Mouse (Mus musculus) cerebellum, postnatal 14 days (tissue): ENCODE measurements around the gene Rbfox1.
A peak's percentile ranks its signal among the peaks of the same experiment; 100 is the strongest.

Experiments
- DNase-seq, 2 experiments: peaks; one replicate each; pipeline ENCODE4 v3.0.0; 2021; ENCODE audit warnings: mixed read lengths in 2 of 2

The Rbfox1 gene

DNA sequence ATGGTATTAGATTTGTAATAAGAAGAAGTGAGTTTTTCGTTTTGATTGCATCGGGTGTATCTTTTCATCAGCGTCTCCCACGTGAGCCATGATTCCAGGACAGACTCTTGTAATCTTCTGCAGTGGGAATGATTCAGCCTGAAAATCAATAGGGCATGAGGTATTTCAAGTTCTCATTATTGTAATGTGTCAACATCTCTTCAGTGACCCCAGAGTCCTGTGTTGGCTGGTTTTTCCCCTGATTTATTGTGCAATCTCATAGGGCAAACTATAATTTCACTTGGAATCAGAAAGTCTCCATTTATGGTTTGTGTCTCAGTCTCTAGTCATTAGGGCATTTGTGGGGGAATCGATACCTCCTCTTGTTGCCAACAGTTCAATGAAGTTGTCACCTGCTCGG is 481.5 kb downstream of the Rbfox1 start:
- DNase-seq = no peak

DNA sequence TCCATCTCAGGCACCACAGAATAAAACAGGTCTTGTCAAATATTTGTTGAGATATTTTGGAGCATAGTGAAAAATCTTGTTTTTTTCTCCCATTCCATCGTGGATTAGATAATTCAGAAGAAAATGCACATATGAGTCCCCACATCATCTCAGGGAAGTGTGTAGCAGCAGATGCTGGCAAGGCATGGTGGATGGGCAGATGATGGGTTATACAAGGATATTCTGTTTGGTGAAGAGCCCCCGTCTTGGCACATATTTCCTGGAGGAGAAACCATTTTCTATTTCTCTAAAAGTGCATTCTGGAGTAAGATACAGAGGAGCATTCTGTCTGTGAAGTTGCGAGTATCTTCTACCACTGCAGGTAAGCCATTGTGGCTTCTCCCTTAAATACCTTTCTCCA is 495.8 kb downstream of the Rbfox1 start:
- DNase-seq = no peak

DNA sequence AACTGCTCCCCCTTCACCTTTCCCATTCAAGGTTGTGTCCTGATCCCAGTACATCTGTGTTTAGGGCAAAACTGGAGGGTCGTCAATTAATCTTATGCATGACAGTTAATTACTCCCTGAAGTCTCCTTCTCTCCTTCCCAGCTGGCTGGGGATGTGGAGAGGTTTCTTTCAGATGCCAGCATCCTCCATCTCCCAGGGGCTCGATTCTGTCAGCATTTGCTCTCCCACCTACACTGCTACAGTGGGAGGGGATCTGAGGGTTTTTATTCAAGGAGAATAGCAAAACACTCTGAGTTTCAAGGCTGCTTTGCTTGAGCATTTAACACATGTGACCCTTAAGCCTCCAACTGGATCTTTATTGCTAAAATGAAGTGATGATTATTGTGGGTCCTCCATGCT is 496.4 kb downstream of the Rbfox1 start:
- no peak for DNase-seq

DNA sequence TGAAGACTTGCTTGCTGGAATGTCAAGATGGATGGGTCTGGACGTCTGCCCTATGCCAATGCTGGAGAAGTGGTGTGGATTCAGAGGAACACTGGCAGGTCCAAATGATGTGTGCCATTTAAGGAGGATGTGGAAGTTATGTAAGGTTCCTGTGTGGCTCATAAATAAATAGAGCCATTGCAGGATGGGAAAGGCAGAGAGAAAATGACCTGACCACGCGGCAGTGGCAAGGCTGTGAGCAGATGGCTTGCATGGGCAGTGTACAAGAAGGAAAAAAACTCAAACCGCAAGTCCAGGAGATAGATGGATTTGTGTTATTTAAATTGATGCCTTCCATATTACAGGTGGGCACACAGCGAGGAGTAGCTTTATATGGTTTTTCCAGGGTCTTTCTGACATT is 497.6 kb downstream of the Rbfox1 start:
- no peak for DNase-seq

DNA sequence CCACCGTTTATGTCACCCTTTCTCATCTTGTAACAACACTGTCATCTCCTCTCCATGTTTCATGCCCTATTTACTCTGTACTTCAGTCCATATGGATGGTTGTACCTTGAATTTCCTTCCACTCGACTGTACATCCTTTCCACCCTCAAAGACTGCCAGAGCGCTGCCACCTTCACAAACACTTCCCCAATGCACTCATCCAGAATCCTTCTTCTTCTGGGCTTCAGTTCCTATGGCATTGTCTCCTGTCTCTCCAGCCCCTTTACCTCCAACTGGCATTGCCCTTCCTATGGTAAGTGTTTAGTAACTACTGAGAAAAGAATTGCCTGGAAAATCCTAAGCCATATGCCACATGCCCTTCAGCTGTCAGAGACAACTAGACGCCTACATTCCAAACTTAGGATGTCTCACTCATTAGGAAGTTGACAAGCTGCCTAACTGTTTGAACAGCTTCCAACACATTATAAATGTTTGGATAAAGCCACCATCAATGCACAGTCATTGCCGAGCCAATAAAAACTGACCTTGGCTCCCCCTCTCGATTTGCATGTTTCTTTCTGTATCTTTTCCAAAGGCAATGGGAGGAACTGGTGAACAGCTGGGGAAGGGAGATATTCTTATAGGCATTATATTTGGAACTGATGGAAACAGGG is 505.2 kb downstream of the Rbfox1 start:
- DNase-seq = peak; percentile 18 to 36

DNA sequence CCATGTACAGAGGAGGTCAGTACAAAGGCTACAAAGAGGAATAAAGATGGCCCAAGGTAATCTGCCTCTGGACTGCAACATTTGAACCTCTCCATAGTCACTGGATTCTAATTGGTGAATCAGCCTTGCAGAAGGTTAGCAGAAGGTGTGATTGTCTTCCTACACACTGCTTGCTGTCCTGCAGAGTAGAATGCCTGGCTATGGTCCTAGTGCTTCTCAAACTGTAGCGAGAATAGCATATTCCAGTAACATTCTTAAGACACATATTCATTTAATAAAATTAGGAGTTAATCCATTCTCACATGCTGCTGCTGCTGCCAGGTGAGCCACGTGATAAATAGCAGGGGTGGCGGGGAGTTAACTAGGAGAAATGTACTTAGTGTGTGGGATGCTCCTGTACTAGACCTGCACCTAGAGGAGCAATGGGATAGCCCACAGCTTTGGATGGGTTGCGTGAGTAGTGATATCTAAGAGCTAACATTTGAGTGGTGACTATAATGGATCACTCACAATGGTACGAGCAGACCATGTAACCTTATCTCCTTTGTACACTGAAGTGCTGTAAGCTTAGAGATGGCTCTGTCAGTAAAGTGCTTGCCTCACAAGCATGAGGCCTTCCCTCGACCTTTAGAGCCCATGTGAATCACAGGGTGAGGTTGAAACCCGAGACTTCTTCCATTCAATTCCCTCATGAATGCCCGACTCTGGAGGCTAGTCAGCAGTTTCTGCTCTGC is 511.7 kb downstream of the Rbfox1 start:
- DNase-seq = no peak

DNA sequence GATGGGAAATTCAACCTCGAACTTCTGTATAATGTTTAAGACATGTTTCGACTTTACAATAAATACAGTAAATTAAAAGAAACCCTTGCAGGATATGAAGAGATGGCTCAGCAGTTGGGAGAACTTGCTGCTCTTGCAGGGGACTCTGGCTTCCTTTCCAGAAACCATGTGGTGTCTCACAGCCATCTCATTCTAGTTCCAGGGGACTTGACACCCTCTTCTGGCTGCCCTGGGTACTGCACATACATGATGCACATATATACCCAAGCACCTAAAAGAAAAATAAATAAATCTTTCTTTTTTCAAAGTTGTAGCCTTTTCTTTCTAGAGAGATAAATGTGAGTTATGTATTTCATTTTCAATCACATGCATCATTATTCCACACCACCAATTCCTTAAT is 512.5 kb downstream of the Rbfox1 start:
- peak; percentile 41 to 49 for DNase-seq

DNA sequence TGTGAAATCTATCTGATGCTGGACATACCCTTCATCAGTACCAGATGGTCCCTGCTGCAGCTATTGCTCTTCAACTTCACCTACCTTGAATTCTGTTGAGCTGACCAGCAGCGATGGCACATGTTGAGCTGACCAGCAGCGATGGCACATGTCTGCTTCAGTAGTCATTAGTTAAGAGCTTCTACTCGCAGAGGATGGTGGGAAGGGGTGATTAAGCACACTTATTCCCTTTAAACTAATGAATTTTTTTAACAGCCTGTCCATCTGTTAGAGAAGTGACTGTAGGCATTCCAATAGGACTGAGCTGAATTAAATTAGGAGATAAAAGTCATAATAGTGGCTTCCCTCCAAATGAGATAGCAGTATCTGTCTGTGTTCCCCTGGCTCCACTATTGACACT is 517.7 kb downstream of the Rbfox1 start:
- no peak for DNase-seq

DNA sequence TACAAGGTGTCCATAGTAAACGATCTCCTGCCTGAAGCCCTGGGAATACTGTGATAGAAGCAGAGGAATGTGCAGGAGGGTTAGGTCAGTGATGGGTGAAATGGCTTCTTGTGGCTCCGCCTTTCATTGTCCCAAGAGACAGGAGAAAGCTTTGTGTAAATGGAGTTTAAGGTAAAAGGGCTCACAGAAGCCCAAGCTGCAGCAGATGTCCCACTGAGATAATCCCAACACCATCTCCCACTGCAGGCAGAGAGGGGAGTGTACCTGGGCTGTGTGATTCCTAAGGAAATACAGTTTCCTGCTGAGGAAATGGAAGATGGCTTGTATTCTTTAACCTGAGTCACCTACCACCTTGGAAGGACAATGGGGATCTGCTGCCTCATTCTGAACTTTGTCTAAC is 529.7 kb downstream of the Rbfox1 start:
- no peak for DNase-seq

DNA sequence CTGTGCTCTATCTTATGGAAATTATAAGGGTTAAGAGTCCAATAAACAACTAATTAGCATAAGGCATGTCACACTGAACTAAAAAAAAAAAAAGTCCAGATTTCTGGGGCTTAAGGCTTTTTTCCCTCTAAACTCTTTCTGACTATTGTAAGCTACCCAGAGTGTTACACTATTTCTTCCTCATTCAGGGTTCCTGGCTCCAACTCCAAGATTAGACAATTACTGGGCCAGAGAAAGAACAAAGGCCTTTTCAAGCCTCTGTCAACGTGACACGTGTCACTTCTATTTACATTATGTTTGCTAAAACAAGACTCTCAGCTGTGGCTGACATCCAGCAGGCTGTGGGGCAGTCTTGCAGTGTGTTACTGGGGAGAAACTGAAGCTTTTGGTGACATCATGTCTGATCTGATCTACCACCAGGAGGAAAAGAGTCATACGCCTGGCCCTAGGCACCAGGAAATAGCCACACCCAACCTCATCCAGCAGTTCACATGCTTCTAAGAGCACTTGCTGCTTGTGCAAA is 536.5 kb downstream of the Rbfox1 start:
- DNase-seq = no peak

DNA sequence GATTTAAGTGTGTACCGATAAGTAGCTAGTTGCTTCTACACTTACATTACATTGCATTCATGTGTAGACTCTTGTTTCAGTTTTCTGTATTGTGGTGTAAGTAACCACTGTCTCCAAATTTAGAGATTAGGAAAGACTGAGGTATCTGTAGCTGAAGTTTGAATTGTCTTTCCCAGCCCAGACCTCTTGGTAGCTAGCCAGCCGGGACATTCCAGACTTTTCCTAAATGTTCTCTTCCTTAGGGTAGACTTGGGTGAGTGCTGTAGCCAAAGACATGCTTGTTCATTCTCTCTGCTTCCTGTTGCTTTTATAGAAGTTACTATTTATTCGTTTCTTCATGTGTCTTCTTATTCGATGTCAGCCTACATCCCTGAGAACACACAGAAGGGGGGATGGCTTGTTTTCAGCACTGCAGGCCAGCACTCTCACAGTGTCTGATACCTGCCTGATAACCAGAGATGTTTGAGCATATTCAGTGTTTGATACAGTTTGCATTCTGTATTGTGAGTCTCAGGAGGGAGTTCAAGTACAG is 538.8 kb downstream of the Rbfox1 start:
- DNase-seq = peak; percentile 30 to 70

DNA sequence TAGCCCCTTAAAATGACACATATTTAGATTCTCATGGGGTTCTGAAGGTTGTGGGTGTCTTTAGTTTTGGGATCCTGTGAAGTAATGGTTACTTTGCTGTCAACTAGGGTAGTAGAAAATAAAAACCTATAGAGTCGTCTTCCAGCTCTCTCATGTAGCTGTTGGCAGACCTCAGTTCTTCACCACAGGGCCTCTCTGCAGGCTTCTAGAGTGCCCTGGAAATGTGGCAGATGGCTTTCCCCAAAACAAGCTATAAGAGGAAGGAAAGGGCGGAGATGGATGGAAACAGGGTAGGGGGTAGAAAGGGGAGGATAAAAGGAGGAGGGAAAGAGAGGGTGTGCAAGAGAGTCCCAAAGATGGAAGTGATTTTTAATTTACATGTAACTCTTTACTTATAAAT is 539.6 kb downstream of the Rbfox1 start:
- peak; percentile 65 to 87 for DNase-seq

DNA sequence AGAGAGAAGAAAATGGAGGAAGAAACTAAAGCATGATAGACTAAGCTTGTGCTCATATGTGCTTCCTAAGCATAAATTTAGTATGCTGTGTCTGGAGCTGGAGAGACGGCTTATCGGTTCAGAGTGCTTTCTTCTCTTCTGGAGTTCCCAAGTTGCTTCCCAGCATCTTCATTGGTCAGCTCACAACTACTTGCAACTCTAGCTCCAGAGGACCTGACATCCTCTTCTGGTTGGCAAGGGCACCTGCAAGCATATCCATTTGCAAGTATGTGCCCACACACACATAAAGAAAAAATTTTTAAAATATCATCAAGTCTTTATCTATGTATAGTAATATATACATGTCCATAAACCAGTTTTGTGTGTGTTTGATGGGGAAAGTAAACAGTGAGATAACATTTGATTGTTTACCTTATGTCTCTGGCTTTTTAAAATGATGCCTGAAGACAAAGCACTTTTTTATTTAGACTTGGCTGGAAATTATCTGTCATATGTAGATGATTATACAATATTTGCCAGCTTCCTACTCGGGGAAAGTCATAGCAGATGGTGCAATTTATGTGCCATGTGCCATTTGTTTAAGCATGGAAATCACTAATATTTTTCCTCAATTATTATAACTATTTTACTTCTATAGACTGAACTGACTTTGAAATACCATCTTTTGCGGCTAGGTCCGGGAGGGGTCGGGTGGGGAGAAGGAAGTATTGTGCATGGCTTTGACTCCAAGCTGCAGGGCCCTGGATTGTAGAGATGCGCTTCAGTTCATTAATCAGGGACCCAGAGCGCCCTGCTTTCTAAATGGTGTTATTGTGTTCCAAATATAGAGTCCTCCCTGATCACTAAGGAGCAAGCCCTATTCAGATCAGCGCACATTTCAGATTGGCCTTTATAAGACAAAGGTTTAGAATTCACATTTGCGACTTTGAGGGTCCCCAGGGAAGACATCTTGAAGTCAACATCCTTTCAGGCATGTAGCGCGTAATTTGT is 542.4 kb downstream of the Rbfox1 start:
- DNase-seq = peak; percentile 45 to 68

DNA sequence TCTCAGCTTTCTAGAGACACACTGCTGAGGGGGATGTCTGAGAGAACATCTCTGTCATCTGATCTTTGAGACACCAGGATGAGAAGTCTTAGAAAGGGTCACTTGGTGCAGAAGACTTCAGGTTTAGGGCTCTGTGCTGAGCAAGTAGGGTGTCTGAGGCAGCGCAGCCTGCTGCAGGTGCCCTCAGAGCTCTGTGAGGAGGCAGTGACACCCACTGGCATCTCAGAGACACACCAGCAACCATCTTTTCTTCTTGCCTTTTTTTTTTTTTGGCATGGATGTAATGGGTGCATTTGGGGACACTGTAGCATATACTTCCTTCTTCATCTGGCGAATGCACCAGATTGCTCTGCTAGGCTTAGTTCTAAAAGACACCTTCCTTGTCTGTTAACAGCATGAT is 545.8 kb downstream of the Rbfox1 start:
- peak; percentile 56 to 60 for DNase-seq

DNA sequence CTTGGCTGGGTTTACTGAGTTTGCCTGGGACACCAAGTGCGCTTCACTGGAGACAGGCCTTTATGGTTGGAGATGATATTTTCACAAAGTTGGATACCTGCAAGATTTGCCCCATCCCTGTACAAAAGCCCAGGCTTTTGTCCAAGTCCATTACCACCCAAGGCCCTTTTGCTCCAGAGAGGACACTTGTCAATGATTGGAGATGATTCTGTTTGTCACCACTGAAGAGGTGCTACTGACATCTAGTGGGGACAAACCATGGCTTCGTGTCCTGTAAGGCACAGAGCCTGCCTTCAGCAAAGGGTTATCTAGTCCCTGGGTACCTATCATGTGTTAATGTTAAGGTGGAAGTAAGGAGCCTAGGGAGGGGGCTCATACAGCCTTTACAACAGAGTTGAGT is 551.3 kb downstream of the Rbfox1 start:
- DNase-seq = peak; percentile 67 to 76

DNA sequence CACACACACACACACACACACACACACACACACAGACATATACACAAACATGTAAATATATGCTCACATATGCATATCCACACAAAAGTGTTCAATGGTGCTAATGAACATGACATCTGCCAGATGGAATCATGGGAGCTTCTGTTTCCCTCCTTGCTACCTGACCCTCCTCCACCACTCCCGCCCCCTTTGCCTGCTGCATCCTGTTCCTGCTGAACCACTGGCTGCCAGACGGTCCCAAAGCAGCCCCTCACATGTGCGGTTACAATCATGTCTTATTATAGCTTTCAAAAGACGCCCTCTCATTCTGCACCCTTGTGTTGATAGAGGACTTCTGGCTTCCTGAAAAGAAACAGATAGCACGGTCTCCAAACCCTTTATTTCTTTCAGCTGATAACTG is 563.1 kb downstream of the Rbfox1 start:
- DNase-seq = no peak

DNA sequence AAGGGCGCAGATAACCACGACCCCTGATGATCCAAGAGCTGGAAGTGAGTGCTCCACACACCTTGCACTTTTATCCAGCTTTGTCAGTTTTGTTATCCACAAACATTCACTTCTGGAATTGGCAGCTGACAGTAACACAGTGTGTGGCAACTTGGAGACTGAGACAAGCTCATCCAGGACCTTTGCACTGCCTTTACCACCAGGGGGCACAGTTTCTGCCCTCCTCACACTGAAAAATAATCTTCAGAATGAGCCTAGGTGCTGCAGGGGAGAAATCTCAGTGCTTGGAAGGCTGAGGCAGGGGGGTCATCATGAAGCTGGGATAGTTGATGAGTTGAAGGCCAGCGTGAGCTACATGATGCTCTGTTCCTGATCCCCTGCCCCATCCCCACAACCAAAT is 570.2 kb downstream of the Rbfox1 start:
- peak in 1 of 2 experiments; percentile 16 for DNase-seq

DNA sequence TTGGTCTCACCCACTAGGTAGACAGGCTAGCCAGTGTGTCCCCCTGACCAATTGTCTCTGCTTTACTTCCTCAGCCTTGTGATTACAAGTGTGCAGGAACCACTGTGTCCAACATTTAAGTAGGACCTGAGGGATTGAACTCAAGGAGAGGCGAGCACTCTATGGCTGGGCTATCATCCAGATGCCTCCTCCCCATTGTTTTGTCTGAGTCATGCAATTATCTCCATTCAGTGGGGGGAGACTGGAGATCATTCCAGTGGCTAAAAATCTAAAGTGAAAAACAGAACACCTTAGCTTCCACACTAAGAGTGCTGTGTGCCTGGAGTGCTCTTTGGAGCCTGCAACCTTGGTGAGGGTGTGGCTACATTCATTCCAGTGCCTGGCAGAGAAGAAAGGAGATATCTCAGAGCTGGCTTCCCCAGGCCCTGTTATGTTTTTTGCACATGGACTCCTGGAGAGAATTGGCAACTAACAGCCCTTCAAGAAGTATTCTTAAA is 594.0 kb downstream of the Rbfox1 start:
- peak in 1 of 2 experiments; percentile 25 for DNase-seq

DNA sequence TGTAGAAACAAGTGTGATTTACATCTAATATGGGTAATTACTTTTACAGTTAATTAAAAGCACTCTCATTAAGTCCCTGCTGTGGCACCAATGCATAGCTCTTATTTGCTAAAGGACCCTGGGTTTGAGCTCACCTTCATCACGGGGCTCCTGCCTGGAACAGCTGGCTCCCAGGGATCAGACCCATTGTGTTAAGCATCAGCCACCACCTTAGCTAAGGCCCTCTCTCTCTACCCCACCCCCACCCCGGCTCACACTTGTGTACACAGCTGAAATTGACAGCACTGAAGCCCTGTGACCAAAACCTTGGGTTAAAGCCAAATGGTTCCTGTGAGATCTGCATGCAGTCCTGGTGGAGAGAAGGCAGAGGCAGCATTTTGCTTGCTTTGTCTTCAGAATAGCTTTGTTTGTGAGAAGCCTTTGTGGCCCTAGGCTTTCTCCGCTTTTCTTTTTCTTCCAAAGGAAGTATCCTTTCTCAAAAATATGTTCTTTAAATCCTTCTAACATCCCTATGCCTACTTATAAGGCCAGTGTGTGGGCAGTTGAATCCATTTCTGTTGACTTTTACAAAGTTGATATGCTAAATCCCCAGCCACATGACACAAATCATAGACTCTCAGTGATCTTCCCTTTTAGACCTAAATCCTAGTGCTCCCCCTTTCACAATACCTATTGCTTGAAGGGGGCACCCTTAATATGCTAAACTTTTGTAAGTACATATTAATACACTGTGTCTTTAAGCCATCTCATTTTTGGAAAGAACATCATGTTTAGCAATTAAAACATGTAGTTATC is 594.7 kb downstream of the Rbfox1 start:
- peak; percentile 51 to 68 for DNase-seq

DNA sequence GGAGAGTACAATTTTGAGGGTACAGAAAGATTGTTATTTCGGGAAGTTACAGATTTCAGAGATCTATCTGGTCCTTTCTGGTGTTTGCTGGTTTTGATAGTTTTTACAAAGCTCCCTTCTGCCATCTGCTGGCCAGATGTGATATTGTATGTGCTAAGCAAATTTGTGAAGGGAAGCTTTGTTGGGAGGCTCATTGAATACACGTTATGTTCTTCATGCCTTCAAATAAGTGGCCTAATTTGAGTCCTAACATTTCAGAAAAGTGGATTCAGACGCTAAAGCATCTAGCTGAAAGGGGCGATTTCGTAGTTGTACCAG is 595.2 kb downstream of the Rbfox1 start:
- DNase-seq = peak; percentile 86 to 88

DNA sequence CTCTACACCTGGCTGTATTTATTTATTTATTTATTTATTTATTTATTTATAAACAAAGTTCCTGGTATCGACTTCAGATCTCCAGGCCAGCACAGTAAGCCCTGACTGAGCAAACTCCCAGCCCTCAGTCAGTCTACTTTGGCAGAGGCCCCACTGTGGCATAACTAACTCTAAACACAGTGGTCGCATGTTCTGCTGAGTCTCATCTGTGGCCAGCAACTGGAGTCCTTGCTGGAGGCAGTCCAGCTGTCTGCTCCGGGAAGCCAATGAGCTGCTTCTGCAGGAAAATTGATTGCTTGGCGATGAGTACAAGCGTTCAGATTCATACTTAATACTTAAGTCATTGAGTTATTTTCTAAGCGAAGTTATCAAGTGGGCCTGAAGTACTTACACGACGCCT is 598.5 kb downstream of the Rbfox1 start:
- DNase-seq = no peak

DNA sequence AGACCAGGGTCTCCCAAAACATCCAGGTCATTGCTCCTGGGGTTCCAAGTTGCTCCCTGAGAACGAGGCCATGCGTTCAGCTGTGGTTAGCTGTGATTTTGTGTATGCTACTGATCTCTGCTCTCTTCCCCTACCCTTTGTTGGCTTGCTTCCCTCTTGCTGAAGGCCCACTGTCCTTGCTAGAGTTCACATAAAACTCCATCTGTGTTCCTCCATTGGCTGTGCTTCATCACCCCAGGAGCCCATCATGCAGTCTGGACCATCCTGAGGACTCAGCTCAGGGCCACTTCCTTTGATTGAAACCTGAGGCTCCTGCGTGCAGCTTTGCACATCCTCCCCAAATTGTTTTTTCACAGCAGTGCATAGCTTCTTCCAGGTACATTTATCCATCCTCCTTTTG is 600.5 kb downstream of the Rbfox1 start:
- peak in 1 of 2 experiments; percentile 47 for DNase-seq
